Mouse (Mus musculus) c-Kit-positive CD71-negative TER-119-negative erythroid progenitor cells, embryonic 14.5 days (primary cell): ENCODE data around the gene Pcyox1.
A peak's percentile ranks its signal among the peaks of the same experiment; 100 is the strongest.

Experiments used
- DNase-seq: peaks from one replicate; pipeline ENCODE4 v3.0.0-alpha.2; 2013; ENCODE audit warnings: low read depth

Pcyox1 gene

DNA sequence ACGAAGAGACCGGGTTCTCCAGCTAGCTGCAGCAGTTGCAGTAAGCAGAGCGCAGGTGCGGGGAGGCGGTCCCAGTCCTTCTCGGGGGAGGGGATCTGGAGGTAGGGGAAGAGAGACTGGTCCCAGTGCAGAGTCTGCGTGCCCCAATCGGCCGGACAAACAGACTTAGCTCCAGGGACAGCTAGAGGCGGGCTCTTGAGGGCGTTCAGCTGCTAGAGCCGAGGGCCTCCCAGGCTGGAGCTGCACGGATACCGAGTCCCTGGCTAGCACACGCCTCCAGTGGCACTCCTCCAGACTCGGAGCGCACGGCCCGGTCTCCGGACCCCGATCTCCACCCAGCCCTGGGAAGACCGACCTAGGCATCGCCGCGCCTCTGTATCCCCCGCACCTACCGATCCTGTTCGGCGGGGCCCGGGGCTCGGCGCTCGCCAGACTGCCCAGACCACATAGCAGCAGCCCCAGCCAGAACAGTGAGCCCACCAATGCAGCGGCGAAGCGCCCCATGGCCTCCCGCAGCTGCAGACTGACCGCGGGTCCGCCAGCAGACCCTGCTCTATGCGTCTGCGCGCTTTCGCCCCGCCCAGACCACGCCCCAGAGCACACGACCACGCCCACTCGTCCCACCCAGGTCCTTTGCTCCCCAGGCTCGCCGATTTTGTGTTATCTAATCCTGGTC, at the start of gene Pcyox1:
Gene Pcyox1 (minus strand): TSS at position 574 of the 676 bp plus-strand sequence.
- peak; percentile 80 for DNase-seq

- DNase-seq: no peak
Observed at GRCm38 (mm10) chr6:86445551-86445950, 48.6 kb upstream of the Pcyox1 start.

GRCm38 (mm10) chr6:86441571-86441970, 44.6 kb upstream of the Pcyox1 start:
- no peak for DNase-seq

DNA sequence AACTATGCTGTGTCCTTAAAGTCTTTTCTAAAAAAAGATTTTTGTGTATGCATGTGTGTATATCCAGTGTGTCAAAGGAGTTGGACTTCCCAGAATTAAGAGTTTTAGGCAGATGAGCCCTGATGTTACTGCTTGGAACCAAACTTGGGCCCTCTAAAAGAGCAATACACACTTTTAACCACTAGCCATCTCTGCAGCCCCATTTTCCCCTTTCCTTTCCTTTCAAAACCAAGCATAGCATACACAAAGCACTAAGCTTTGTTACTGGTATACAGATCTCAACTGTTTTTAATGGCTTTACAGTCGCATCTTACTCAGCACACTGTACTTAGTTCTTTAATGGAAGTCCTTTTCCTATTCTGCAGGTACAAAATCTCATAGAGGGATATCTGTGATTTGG, 42.6 kb upstream of the Pcyox1 start:
- DNase-seq: no peak

DNA sequence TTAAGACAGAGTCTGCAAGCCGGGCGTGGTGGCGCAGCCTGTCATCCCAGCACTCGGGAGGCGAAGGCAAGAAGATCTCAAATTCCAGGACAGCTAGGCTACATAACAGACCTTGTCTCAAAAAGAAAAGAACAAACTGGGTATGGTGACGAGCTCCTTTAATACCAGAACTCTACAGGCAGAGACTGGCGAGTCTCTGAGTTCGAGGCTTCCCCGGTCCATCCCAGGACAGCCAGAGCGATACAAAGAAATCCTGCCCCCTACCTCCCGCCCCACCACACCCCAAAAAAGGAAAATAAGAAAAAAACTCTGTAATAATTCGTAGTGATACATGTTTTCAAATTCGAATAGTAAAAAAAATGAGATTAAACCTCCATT, 42.2 kb upstream of the Pcyox1 start:
- DNase-seq: no peak

DNA sequence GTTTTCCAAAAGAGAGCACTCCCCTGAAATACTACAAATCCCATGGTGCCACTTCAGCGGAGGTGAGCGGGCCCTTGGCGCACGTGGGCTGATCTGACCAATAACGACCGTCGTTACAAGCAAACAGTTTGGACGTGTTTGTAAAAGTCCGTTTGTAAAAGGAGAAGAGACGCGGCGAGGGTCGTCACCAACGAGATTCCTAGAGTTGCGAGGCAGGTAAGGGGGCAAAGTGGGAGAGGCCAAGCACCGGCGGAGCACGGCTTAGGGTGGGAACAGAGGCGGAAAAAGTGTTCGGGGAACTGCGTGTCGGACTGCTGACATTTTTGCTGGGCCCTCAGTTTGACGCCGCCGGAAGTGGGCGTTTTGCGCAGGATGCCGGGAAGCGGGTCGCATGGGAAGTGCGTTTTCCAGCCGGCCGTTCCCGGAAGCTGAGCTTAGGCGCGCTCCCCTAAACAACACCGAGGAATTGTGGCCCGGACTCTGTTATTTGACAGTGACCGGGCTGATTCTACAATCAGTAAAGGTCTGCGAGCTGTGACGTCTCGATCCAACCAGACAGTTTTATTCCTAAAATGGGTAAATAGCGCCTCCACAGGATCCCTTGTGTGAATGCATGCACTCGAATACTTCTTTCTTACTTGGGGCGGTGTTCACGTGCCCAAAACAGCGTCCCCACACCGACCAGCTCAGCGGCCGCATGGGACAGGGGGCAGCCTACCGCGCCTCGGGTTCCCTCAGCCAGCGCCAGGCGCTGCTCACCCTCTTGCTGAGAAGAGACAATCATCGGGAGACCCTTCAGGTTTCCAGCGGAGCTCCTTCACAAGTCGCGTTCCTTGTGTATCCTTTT, 41.5 kb upstream of the Pcyox1 start, which contains the start of gene C87436:
Gene C87436 (plus strand): TSS at position 103 of the 847 bp plus-strand sequence.
- DNase-seq: peak; percentile 90

DNA sequence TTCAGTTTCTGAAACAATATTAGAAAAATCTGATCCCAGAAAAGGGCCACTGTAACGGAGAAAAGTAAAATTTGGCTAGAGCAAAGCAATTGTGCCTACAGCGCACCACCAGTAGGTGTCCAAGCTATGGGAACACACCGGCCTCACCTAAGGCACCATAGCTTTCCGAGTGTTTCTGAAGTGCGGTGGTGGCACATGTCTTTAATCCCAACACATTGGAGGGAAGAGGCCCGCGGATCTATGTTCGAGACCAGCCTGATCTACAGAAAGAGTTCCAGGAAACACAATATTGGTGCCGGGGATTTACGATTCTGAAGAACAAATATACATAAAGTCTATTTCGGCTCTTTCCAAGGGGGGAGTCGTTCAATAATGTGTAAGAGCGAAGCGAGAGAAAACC, 40.8 kb upstream of the Pcyox1 start:
- DNase-seq: peak; percentile 51

- DNase-seq: no peak
Observed at GRCm38 (mm10) chr6:86433696-86434095, 36.7 kb upstream of the Pcyox1 start.

DNA sequence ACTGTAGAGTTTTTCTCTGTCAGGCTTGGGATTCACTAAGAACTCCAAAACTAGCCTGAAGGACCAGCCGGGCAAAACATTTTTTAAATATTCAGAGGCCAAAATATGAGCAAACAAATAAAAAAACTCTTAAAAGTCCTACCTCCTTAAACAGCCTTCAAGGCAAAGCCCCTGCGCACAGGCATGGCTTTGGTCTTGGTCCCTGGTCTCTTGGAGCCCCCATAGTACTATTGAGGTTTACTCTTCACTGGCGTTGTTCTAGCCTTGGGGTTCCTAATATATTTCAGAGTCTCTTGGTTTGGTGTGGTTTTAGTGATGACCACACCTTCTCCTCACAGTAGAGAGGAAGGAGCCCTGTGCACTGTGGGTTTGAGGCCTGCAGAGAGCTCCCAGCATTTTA, 34.6 kb upstream of the Pcyox1 start:
- DNase-seq: no peak

DNA sequence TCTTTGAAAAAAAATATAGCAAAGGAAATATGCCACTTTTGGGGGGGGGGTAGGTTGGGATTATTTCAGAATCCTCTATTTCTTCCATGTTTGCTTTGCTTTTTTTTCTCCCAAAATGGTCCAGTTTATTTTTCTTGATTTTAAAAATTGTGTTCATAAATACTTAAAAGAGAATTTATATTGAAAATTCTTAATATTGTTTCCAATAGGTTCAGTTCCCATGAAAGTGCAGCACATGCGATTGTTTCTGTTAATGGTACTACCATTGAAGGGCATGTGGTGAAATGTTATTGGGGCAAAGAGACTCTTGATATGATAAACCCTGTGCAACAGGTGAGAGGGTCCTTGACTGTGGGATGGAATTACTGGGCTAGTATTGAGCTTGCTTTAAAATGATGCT, 29.4 kb upstream of the Pcyox1 start, which contains the start of gene Gm44790:
Gene Gm44790 (plus strand): TSS at position 301 of the 400 bp plus-strand sequence.
- DNase-seq: no peak

DNA sequence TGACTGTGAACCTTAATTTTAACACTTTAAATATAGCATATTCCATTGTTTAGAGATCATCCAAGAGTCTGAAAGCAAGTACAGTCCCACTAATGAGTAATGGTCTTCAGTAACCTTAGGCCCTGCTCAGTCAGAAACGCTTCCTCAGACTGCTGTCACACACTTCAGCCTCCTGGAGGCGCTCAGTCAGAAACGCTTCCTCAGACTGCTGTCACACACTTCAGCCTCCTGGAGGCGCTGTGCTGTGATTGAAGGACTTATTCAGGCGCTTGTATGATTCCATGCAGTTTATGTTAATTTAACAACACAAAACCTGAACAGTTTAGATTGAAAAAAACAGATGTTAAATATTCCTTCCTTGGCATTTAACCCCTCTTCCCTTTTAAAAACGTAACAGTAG, 23.5 kb upstream of the Pcyox1 start:
- no peak for DNase-seq

DNA sequence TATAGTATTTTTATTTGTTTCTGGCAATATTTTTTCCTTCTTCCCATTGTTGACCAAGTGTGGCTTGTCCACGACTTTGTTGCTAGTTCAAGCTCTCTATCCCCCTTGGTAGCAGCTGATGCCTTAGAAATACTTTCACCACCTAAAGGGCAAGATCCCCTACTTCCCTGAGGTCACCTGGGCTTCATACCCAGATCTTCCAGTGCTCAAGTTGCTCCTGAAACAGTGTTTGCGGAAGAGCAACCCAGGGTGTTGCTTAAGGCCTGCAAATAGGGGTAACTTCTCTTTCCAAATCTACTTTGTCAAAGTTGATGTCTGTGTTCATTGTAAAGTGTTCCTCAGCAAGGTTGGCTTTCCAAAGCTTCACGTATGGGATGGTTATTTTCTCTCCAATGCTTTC, 22.3 kb upstream of the Pcyox1 start:
- no peak for DNase-seq

DNA sequence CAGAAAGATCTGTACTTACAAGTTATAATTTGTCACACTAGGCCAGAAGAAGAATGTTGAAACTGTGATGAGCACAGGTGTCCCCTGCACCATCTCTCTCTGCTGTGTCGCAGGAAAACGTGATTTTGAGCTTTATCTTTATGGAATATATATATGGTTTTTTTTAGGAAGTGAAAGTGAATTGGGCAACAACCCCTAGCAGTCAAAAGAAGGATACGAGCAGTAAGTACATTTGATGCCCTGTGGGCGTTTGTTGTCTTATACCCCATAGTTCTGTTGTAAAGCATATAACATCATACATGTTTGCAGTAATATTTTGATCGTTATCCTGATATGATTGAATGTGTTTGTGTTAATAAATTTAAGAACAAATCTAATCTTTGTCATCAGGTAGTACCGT, 21.8 kb upstream of the Pcyox1 start:
- no peak for DNase-seq

DNA sequence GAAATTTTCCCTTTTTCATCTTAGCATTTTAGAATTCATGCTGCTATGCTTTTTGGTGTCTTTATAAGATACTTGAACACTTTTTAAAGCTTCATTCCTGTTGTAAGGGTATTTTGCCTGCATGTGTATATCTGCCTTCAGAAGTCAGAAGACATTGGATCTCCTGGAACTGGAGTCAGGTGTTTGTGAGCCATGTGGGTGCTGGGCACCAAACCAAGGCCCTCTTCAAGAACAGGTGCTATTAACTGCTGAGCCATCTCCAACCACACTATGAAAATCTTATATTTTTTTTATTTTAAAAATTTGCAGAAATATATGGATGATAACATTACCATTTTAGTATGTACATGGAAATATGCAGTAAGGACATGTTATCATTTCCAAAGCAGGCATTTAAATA, 9.4 kb upstream of the Pcyox1 start:
- no peak for DNase-seq

- no peak for DNase-seq
Observed at GRCm38 (mm10) chr6:86404996-86405395, 8.0 kb upstream of the Pcyox1 start.

DNA sequence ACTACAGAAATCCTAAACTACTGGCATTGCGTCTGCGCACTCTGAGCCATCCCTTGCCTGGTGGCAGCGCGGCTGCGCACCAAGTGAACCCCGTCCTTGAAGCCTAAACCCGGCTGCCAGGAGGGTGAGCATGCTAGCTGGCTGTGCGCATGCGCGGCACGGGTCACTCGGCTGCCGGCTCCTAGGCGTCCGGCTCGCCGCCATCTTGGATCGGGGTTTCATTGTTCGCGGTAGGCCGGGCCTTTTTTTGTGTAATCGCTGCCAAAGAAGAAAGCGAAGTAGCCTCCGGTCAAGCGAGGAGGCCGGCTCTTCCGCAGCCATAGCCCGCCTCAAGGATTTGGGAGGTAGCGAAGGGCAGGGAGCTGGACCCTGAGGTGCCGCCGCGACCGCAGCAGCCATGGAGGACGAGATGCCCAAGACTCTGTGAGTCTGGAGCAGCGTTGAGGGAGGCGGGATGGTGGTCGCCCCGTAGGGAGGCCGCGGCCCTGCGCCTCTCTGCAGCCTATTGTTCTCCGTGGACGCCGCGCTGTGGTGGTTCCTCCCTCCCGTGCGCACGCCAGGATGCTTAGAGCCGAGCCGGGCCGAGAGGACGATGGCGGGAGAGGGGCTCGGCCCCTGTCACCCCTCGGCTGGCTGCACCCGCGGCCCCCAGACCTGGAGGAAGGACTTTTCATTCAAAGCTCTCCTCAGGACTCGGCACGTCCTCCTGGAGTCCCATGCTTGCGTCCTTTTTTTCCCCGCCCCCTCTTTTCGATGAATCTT, 7.3 kb upstream of the Pcyox1 start, which contains the start of gene Tia1:
Gene Tia1 (plus strand): TSS at position 120 of the 762 bp plus-strand sequence.
- DNase-seq: peak; percentile 92

GRCm38 (mm10) chr6:86403728-86404099, 6.8 kb upstream of the Pcyox1 start:
- peak; percentile 80 for DNase-seq

DNA sequence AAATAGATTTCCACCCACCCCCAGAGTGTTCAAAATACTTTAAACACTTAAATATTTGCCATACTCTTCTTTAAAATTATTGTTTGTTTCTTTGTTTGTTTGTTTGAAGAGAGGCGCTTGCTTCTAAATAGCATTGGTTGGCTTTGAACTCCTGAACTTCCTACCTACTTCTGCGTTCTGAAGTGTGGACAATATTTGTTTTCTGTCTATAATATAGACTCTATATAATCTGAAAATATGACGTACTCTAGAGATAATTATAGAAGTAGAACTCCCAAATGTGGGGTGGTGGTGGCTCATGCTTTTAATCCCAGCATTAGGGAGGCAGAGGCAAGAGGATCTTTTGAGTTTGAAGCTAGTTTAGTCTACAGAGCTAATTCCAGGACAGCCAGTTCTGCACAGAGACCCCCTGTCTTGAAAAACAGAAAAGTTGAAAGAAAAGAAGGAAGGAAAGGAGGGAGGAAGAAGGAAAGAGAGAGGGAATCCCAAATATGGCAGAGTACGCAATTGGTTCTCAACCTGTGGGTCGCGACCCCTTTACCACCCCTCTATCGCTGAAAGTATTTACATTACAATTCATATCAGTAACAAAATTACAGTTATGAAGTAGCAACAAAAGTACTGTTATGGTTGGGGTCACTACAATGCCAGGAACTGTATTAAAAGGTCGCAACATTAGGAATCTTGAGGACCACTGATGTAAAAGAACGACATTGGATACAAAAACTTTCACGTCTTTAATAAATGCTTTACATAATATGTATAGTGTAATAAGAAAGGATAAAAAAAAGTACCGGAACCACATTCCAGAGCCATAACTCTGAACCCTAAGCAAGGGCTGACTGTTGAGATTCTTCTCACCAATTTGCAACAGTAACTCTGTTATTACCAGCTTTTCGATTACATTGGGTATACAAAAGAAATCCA, 6.0 kb upstream of the Pcyox1 start:
- no peak for DNase-seq

DNA sequence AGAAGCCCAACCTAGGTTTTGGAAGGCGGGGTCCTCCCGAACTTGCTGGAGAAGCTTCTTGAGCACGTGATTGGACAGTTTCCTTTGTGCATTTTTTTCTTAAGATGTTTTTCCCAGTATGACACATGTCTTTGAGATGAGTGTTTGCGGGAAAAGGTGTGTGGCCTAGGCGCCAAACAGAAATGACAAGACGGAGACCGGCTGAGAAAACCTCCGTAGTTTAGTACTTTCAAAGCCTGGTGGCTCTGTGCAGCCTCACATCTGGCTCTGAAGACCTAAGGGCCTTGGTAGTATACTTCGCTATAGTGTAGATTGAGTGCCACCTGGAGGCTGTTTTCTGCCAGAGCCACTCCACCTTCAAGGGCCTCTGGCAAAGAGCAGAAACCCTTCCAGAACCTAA, 4.0 kb upstream of the Pcyox1 start:
- peak; percentile 69 for DNase-seq

- DNase-seq: no peak
Observed at GRCm38 (mm10) chr6:86399995-86400394, 3.0 kb upstream of the Pcyox1 start.

GRCm38 (mm10) chr6:86398986-86399385, 2.0 kb upstream of the Pcyox1 start:
- DNase-seq: no peak
